Mouse (Mus musculus) neural tube, embryonic 14.5 days (tissue): Measurements from ENCODE around the gene Fam219b. TPM values are rescaled to one million over a fixed set of nuclear protein-coding genes. Genes with fewer than 3 reads are reported as not detected.
A peak's percentile ranks its signal among the peaks of the same experiment; 100 is the strongest.

Source experiments
- ATAC-seq: fragments of 200-750 bp; cut with Nextera tagmentation; 2 replicates; pipeline ENCODE4 v1.8.0; 2017; ENCODE audit warnings: low read depth, mild to moderate bottlenecking, moderate TSS enrichment, moderate library complexity
- H3K27ac ChIP-seq: fragments of 300-500 bp; sonication (generic); 2 replicates; pipeline ENCODE4 v1.5.1; 2014; ENCODE audit warnings: low read depth, mild to moderate bottlenecking, control low read depth, low read length, moderate library complexity, mixed read lengths
- H3K27me3 ChIP-seq: fragments of 300-500 bp; sonication (generic); 2 replicates; pipeline ENCODE4 v1.6.1; 2014; ENCODE audit warnings: low read length; ENCODE audit not compliant: control insufficient read depth, insufficient read depth
- H3K36me3 ChIP-seq: fragments of 300-500 bp; sonication (generic); 2 replicates; pipeline ENCODE4 v1.6.1; 2014; ENCODE audit warnings: low read length, mixed read lengths; ENCODE audit not compliant: control insufficient read depth, insufficient read depth
- H3K4me1 ChIP-seq: fragments of 300-500 bp; sonication (generic); 2 replicates; pipeline ENCODE4 v1.6.1; 2014; ENCODE audit warnings: low read length; ENCODE audit not compliant: control insufficient read depth, insufficient read depth
- H3K4me2 ChIP-seq: fragments of 300-500 bp; sonication (generic); 2 replicates; pipeline ENCODE4 v1.6.1; 2014; ENCODE audit warnings: mild to moderate bottlenecking, low read depth, low read length, control low read depth
- H3K4me3 ChIP-seq: fragments of 300-500 bp; sonication (generic); 2 replicates; pipeline ENCODE4 v1.5.1; 2014; ENCODE audit warnings: low read depth, low read length, control low read depth, mixed read lengths
- H3K9ac ChIP-seq: fragments of 300-500 bp; sonication (generic); replicated peaks from 2 replicates; pipeline ENCODE4 v1.6.1; 2014; ENCODE audit warnings: low read depth, mild to moderate bottlenecking, control low read depth, low read length, mixed read lengths
- H3K9me3 ChIP-seq: fragments of 300-500 bp; sonication (generic); 2 replicates; pipeline ENCODE4 v1.6.1; 2016; ENCODE audit warnings: low read length; ENCODE audit not compliant: control insufficient read depth
- WGBS: fragments of 180-500 bp; shearing (Covaris S2); extraction: QIAGEN DNeasy Blood & Tissue Kit; methylation state at CpG from one replicate; pipeline ENCODE4 v1.1.7; 2014; 5-methylcytosine and 5-hydroxymethylcytosine counted together
- polyA plus RNA-seq: library from polyadenylated mRNA; unstranded; fragments of >200 nt; fragmentation: Nextera tagmentation; extraction: Ambion mirVana; gene quantifications from 2 replicates; pipeline ENCODE4 v1.2.1, GENCODE M21; 2014

Fam219b gene
- polyA plus RNA-seq, 1 experiment from 2014 or later: 24.0 TPM

GRCm38 (mm10) chr9:57539550-57539949, 2.2 kb downstream of the Fam219b start:
- WGBS: 95% methylated on average over 2 of the region's 2 CpGs
- no peak overlapping the region for H3K4me3 ChIP-seq
- no peak overlapping the region for H3K27ac ChIP-seq
- no peak for ATAC-seq
- H3K9ac ChIP-seq: no peak overlapping the region
- no peaks in the 10 kb centered on the region for H3K9me3 ChIP-seq
- H3K36me3 ChIP-seq: peaks cover 36% of the 10 kb centered on the region
- no peaks in the 10 kb centered on the region for H3K27me3 ChIP-seq
- H3K4me1 ChIP-seq: peaks cover 12% of the 10 kb centered on the region
- no peak overlapping the region for H3K4me2 ChIP-seq

DNA sequence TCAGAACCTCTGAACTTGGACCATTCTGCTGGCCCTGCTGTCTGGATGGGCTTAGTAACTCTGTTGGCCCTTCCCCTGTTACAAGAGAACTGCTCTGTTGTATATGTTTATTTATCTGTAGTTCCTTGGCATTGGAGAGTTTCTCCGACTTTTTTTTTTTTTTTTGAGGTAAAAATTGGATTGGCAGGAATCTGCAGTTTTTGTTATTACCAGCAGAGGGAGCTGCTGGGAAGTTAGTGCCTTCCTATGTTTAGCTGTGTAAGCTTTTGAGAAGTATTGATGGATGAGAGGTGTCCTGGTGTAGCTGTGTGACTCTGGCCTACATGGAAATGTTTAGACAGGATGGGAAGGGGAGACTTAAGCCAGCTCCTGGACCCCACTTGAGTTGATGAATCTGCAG, 4.0 kb downstream of the Fam219b start:
- H3K4me3 ChIP-seq: no peak overlapping the region
- no peak overlapping the region for H3K27ac ChIP-seq
- H3K9me3 ChIP-seq: no peaks in the 10 kb centered on the region
- H3K36me3 ChIP-seq: peaks cover 50% of the 10 kb centered on the region
- no peak overlapping the region for H3K9ac ChIP-seq
- WGBS: 24% methylated on average over 1 of the region's 1 CpGs
- no peak overlapping the region for H3K4me2 ChIP-seq
- ATAC-seq: no peak
- no peaks in the 10 kb centered on the region for H3K27me3 ChIP-seq
- peaks cover 12% of the 10 kb centered on the region for H3K4me1 ChIP-seq

- no peaks in the 10 kb centered on the region for H3K27me3 ChIP-seq
- no peak overlapping the region for H3K9ac ChIP-seq
- no peak overlapping the region for H3K4me3 ChIP-seq
- WGBS: 90% methylated on average over 3 of the region's 3 CpGs
- peaks cover under 1% of the 10 kb centered on the region; the same call in 1 of the 2 replicates for H3K4me1 ChIP-seq
- H3K4me2 ChIP-seq: no peak overlapping the region
- peaks cover 65% of the 10 kb centered on the region for H3K36me3 ChIP-seq
- no peak overlapping the region for H3K27ac ChIP-seq
- H3K9me3 ChIP-seq: no peaks in the 10 kb centered on the region
- ATAC-seq: no peak
These were observed 6.6 kb downstream of the Fam219b start for GRCm38 (mm10) chr9:57543951-57544350.

DNA sequence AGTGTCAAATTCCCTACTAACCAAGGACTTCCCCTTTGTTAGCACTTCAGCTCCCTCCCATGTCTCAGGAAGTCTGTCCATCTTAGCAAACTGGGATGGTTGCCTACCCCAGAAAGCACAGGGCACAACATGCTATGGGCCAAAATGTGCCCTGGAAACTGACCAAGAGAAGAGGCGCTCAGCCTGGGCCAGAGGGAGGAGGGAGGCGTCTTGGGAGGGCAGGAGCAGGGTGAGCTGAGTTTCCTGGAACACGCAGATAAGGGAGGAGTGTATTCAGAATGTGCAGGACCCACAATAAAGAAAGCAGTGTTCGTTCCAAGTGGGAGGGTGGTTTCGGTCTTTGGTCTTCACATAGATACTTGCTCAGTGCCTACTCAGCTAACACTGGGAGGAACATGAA, 10.0 kb downstream of the Fam219b start:
- WGBS: 90% methylated on average over 5 of the region's 5 CpGs
- H3K27ac ChIP-seq: no peak overlapping the region
- peaks cover 7% of the 10 kb centered on the region for H3K4me1 ChIP-seq
- no peak overlapping the region for H3K9ac ChIP-seq
- peaks cover 62% of the 10 kb centered on the region for H3K36me3 ChIP-seq
- no peaks in the 10 kb centered on the region for H3K27me3 ChIP-seq
- no peak overlapping the region for H3K4me2 ChIP-seq
- H3K4me3 ChIP-seq: no peak overlapping the region
- no peaks in the 10 kb centered on the region for H3K9me3 ChIP-seq
- no peak for ATAC-seq

DNA sequence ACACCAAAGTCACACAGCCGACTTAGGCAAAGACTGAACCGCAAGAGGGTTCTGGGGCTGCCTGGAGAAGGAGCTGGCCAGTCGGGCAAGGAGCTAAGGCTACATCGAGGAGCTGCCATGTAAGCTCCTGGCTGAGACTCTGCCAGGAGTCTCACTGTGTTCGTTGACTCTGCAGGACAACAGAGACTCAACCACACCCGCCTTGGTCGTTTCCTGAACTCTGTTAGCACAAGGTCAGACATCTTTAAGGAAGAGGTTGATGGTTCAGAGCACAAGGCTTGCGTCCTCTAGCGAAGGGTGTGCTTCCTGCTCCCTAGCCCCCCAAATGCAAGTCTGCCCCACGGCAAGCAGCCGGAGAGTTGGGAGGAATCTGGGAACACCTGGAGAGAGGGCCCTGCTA, 10.5 kb downstream of the Fam219b start:
- H3K9me3 ChIP-seq: no peaks in the 10 kb centered on the region
- peaks cover 7% of the 10 kb centered on the region for H3K4me1 ChIP-seq
- WGBS: 94% methylated on average over 11 of the region's 11 CpGs
- no peak overlapping the region for H3K9ac ChIP-seq
- H3K27ac ChIP-seq: no peak overlapping the region
- H3K27me3 ChIP-seq: no peaks in the 10 kb centered on the region
- no peak overlapping the region for H3K4me2 ChIP-seq
- ATAC-seq: no peak
- H3K4me3 ChIP-seq: no peak overlapping the region
- H3K36me3 ChIP-seq: peaks cover 56% of the 10 kb centered on the region

DNA sequence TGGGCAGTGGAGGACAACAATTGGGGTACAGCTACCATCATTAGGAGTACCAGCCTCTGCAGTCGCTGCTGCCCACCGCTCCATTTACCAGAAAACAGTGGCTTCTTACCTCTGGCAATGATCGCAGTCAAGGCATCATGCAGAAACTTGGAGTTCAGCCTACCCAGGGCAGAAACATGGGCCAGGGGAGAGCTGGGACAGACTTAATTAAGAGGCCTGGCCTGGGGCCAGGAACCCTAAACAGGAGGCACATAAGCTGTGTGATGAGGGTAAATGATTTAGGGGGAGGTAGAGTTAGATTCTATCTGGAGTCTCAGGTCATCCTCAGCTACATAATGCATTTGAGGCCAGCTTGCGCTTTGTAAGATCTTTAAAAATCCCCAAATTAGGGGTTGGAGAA, 11.9 kb downstream of the Fam219b start:
- no peaks in the 10 kb centered on the region for H3K9me3 ChIP-seq
- H3K27ac ChIP-seq: no peak overlapping the region
- H3K4me1 ChIP-seq: peaks cover 7% of the 10 kb centered on the region
- H3K9ac ChIP-seq: peak overlapping the region; percentile 11; the same call in 1 of the 2 replicates
- no peak overlapping the region for H3K4me2 ChIP-seq
- H3K4me3 ChIP-seq: no peak overlapping the region
- peaks cover 47% of the 10 kb centered on the region for H3K36me3 ChIP-seq
- WGBS: 79% methylated on average over 4 of the region's 4 CpGs
- no peak for ATAC-seq
- no peaks in the 10 kb centered on the region for H3K27me3 ChIP-seq

GRCm38 (mm10) chr9:57550126-57550862, 13.0 kb downstream of the Fam219b start:
- H3K4me1 ChIP-seq: peaks cover 7% of the 10 kb centered on the region
- no peak overlapping the region for H3K9ac ChIP-seq
- no peaks in the 10 kb centered on the region for H3K27me3 ChIP-seq
- no peak for ATAC-seq
- H3K4me3 ChIP-seq: no peak overlapping the region
- 89% methylated on average over 11 of the region's 11 CpGs for WGBS
- H3K36me3 ChIP-seq: peaks cover 36% of the 10 kb centered on the region
- no peaks in the 10 kb centered on the region for H3K9me3 ChIP-seq
- no peak overlapping the region for H3K27ac ChIP-seq
- H3K4me2 ChIP-seq: no peak overlapping the region

GRCm38 (mm10) chr9:57552139-57552887, 15.0 kb downstream of the Fam219b start, which contains the start of gene Mpi:
TSS of gene Mpi (minus strand) at chr9:57552763.
- peak within 1 kb of the TSS; percentile 53 for H3K4me3 ChIP-seq
- H3K9ac ChIP-seq: peak within 1 kb of the TSS; percentile 68
- under 1% methylated on average over 28 of the region's 28 CpGs for WGBS
- no peaks in the 10 kb centered on the region for H3K27me3 ChIP-seq
- peak within 1 kb of the TSS; percentile 82 for H3K4me2 ChIP-seq
- peaks cover 7% of the 10 kb centered on the region for H3K4me1 ChIP-seq
- H3K27ac ChIP-seq: no peak within 1 kb of the TSS; the same call in 1 of the 2 replicates
- no peaks in the 10 kb centered on the region for H3K9me3 ChIP-seq
- peaks cover 23% of the 10 kb centered on the region for H3K36me3 ChIP-seq
- peak; percentile 64 for ATAC-seq

- 73% methylated on average over 11 of the region's 11 CpGs for WGBS
- ATAC-seq: no peak; the same call in 1 of the 2 replicates
These were observed 15.8 kb downstream of the Fam219b start for GRCm38 (mm10) chr9:57553119-57553518.

More at GRCm38 (mm10) chr9:57553119-57553518, 15.8 kb downstream of the Fam219b start:
- Histone ChIP-seq H3K4me1 (peaks cover 7% of the 10 kb centered on the region), H3K27ac (no peak overlapping the region), H3K9ac (no peak overlapping the region), H3K27me3 (no peaks in the 10 kb centered on the region), H3K4me2 (no peak overlapping the region), H3K36me3 (peaks cover 15% of the 10 kb centered on the region), H3K4me3 (no peak overlapping the region), H3K9me3 (no peaks in the 10 kb centered on the region)
